Mouse (Mus musculus) stomach, embryonic 14.5 days (tissue): ENCODE results near the gene Ildr1. TPM values are rescaled to one million over a fixed set of nuclear protein-coding genes. Genes with fewer than 3 reads are reported as not detected.

Experiments
- ATAC-seq: fragments of 200-750 bp; cut with Nextera tagmentation; 2 replicates; pipeline ENCODE4 v1.8.0; 2017; ENCODE audit warnings: low read depth, moderate TSS enrichment; ENCODE audit not compliant: insufficient number of reproducible peaks, insufficient read depth, low FRiP score
- H3K27ac ChIP-seq: fragments of 300-500 bp; sonication (generic); 2 replicates; pipeline ENCODE4 v1.5.1; 2014; ENCODE audit warnings: mild to moderate bottlenecking, low read length, moderate library complexity, mixed read lengths
- H3K27me3 ChIP-seq: fragments of 300-500 bp; sonication (generic); 2 replicates; pipeline ENCODE4 v1.6.1; 2014; ENCODE audit warnings: low read length, control low read depth, mixed read lengths; ENCODE audit not compliant: control insufficient read depth, insufficient read depth
- H3K36me3 ChIP-seq: fragments of 300-500 bp; sonication (generic); 2 replicates; pipeline ENCODE4 v1.6.1; 2014; ENCODE audit warnings: mild to moderate bottlenecking, control low read depth, low read length, moderate library complexity, mixed read lengths; ENCODE audit not compliant: control insufficient read depth, insufficient read depth
- H3K4me1 ChIP-seq: fragments of 300-500 bp; sonication (generic); 2 replicates; pipeline ENCODE4 v1.6.1; 2014; ENCODE audit warnings: low read length, control low read depth, mixed read lengths; ENCODE audit not compliant: control insufficient read depth, insufficient read depth
- H3K4me2 ChIP-seq: fragments of 300-500 bp; sonication (generic); replicated peaks from 2 replicates; pipeline ENCODE4 v1.6.1; 2014; ENCODE audit warnings: low read depth, low read length, control low read depth
- H3K4me3 ChIP-seq: fragments of 300-500 bp; sonication (generic); 2 replicates; pipeline ENCODE4 v1.5.1; 2014; ENCODE audit warnings: low read depth, low read length, control low read depth
- H3K9ac ChIP-seq: fragments of 300-500 bp; sonication (generic); replicated peaks from 2 replicates; pipeline ENCODE4 v1.6.1; 2014; ENCODE audit warnings: low read depth, mild to moderate bottlenecking, control low read depth, low read length, moderate library complexity, mixed read lengths
- H3K9me3 ChIP-seq: fragments of 300-500 bp; sonication (generic); 2 replicates; pipeline ENCODE4 v1.6.1; 2016; ENCODE audit warnings: low read depth, low read length, control low read depth; ENCODE audit not compliant: control insufficient read depth
- WGBS: fragments of 180-500 bp; shearing (Covaris S2); extraction: QIAGEN DNeasy Blood & Tissue Kit; methylation state at CpG from one replicate; pipeline ENCODE4 v1.1.7; 2014; 5-methylcytosine and 5-hydroxymethylcytosine counted together
- polyA plus RNA-seq: library from polyadenylated mRNA; unstranded; fragments of >200 nt; fragmentation: Nextera tagmentation; extraction: Ambion mirVana; gene quantifications from 2 replicates; pipeline ENCODE4 v1.2.1, GENCODE M21; 2014

The Ildr1 gene
- polyA plus RNA-seq, 1 experiment from 2014 or later, result 5.8 TPM

- no peak within 1 kb of the TSS for H3K27ac ChIP-seq
- WGBS, result 75% methylated on average over 13 of the region's 13 CpGs
- no peaks in the 10 kb centered on the region for H3K27me3 ChIP-seq
- H3K4me2 ChIP-seq, result no peak within 1 kb of the TSS
- H3K4me1 ChIP-seq, result no peaks in the 10 kb centered on the region
- ATAC-seq, result no peak
- no peak within 1 kb of the TSS for H3K9ac ChIP-seq
- H3K4me3 ChIP-seq, result no peak within 1 kb of the TSS
- H3K9me3 ChIP-seq, result no peaks in the 10 kb centered on the region
- H3K36me3 ChIP-seq, result no peaks in the 10 kb centered on the region
Measured at GRCm38 (mm10) chr16:36665782-36666181, 28.0 kb upstream of the Ildr1 start, which contains the start of gene Cd86. Gene Cd86, minus strand, starts transcription at chr16:36666081.

DNA sequence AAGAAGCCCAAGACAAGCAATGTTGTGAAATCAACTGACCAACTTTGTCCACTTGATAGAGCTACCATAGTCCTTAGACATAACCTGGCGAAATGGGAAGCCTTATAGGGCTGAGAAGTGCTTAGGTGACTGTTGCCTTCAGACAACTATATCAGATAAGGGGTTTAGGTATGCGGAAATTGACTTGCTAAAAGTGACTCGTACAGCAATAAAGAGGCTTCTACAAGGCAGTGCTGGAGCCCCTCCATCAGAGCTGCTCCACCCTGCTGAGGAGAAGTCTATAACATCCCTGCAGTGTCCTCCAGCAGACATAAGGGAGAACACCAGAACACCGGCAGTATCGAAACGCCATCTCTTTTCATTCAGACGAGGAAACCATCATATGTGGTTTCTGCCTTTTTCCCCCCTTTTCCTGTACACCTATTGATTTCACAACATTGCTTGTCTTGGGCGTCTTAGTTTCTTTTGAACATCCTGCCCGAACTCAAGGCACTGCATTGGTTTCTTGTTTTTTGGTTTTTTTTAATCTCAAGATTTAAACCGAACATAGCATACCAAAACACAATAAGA, 27.2 kb upstream of the Ildr1 start:
- ATAC-seq, result no peak
- Histone ChIP-seq H3K36me3 (no peaks in the 10 kb centered on the region), H3K27me3 (no peaks in the 10 kb centered on the region), H3K9me3 (no peaks in the 10 kb centered on the region), H3K9ac (no peak overlapping the region), H3K4me1 (no peaks in the 10 kb centered on the region), H3K4me3 (no peak overlapping the region), H3K4me2 (no peak overlapping the region), H3K27ac (no peak overlapping the region)
- 85% methylated on average over 10 of the region's 10 CpGs for WGBS

DNA sequence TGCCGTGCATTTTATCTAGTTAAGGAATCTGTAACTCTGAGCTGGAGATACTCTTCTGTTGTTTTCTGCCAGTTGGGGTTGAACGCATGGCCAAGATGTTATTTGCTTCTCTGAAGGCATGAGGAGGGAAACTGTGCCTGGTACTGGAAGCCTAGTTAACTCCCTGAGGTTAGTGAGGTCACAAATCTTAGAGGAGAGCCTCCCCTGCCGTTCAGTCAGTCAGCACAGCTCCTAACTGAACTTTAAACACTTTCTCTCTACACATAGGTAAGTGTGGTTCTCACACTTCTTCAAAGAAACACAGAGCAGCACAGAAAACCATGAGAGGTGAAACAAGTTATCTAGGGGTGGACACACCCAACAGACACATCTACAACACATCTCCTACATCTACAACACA, 23.2 kb upstream of the Ildr1 start:
- Histone ChIP-seq H3K9ac (no peak overlapping the region), H3K4me2 (no peak overlapping the region), H3K9me3 (no peaks in the 10 kb centered on the region), H3K27me3 (no peaks in the 10 kb centered on the region), H3K36me3 (no peaks in the 10 kb centered on the region), H3K4me3 (no peak overlapping the region), H3K27ac (no peak overlapping the region), H3K4me1 (no peaks in the 10 kb centered on the region)
- 79% methylated on average over 3 of the region's 3 CpGs for WGBS
- ATAC-seq, result no peak

GRCm38 (mm10) chr16:36673196-36673595, 20.6 kb upstream of the Ildr1 start:
- Histone ChIP-seq H3K4me2 (no peak overlapping the region), H3K4me1 (no peaks in the 10 kb centered on the region), H3K36me3 (no peaks in the 10 kb centered on the region), H3K4me3 (no peak overlapping the region), H3K9ac (no peak overlapping the region), H3K27me3 (no peaks in the 10 kb centered on the region), H3K9me3 (no peaks in the 10 kb centered on the region), H3K27ac (no peak overlapping the region)
- WGBS, result 78% methylated on average over 4 of the region's 4 CpGs
- ATAC-seq, result no peak

GRCm38 (mm10) chr16:36674457-36675204, 19.1 kb upstream of the Ildr1 start:
- no peak overlapping the region for H3K4me3 ChIP-seq
- WGBS, result 72% methylated on average over 7 of the region's 7 CpGs
- H3K27me3 ChIP-seq, result no peaks in the 10 kb centered on the region
- no peak overlapping the region for H3K27ac ChIP-seq
- no peaks in the 10 kb centered on the region for H3K9me3 ChIP-seq
- no peak overlapping the region for H3K4me2 ChIP-seq
- no peaks in the 10 kb centered on the region for H3K36me3 ChIP-seq
- no peak for ATAC-seq
- no peak overlapping the region for H3K9ac ChIP-seq
- H3K4me1 ChIP-seq, result no peaks in the 10 kb centered on the region

- H3K36me3 ChIP-seq, result no peaks in the 10 kb centered on the region
- 49% methylated on average over 2 of the region's 2 CpGs for WGBS
- H3K4me3 ChIP-seq, result no peak overlapping the region
- H3K9ac ChIP-seq, result no peak overlapping the region
- no peak overlapping the region for H3K27ac ChIP-seq
- no peak for ATAC-seq
- H3K9me3 ChIP-seq, result no peaks in the 10 kb centered on the region
- no peak overlapping the region for H3K4me2 ChIP-seq
- no peaks in the 10 kb centered on the region for H3K27me3 ChIP-seq
- no peaks in the 10 kb centered on the region for H3K4me1 ChIP-seq
Measured at GRCm38 (mm10) chr16:36675304-36675703, 18.5 kb upstream of the Ildr1 start.

DNA sequence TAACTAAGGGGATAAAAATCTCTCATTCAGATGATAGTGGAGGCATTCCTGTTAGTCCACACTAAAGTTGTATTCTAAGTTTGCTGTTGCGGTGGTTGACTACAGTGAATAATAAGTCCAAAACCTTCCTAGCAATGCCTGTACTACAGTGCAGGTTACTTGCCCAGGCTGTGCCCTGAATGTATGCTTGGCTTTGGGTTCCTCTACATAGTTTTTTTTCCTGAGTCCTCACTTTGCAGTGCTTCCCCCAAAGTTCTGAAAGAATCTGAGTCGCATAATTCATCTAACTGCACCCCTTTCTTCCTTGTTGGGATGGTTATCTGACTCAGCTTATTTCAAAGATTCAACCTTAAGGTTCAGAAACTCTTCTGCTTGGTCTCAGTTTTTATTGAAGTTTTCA, 17.9 kb upstream of the Ildr1 start:
- Histone ChIP-seq H3K36me3 (no peaks in the 10 kb centered on the region), H3K9me3 (no peaks in the 10 kb centered on the region), H3K27me3 (no peaks in the 10 kb centered on the region), H3K27ac (no peak overlapping the region), H3K4me1 (no peaks in the 10 kb centered on the region), H3K9ac (no peak overlapping the region), H3K4me2 (no peak overlapping the region), H3K4me3 (no peak overlapping the region)
- WGBS, result 93% methylated on average over 2 of the region's 2 CpGs
- no peak for ATAC-seq

DNA sequence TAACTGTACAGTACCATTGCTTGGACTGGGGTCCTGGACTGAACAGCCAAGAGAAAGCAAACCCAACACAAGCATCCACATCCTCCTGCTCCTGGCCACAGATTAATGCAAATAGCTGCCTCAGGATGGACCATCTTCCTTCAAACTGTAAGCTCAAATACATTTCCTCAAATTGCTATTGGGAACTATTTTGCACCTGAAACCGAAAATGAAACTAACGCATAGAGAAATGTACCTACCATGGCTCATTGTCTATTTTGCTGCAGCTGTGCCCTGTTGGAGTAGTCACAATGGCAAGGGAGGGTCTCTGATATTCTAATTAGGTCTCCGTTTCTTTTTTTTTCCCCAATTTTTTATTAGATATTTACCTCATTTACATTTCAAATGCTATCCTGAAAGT, 11.9 kb upstream of the Ildr1 start:
- no peaks in the 10 kb centered on the region for H3K4me1 ChIP-seq

More for the DNA sequence above, 11.9 kb upstream of the Ildr1 start:
- no peak for ATAC-seq
- no peak overlapping the region for H3K27ac ChIP-seq
- 88% methylated on average over 3 of the region's 3 CpGs for WGBS
- no peak overlapping the region for H3K4me3 ChIP-seq
- H3K9me3 ChIP-seq, result no peaks in the 10 kb centered on the region
- no peaks in the 10 kb centered on the region for H3K36me3 ChIP-seq
- no peaks in the 10 kb centered on the region for H3K27me3 ChIP-seq
- H3K9ac ChIP-seq, result no peak overlapping the region
- H3K4me2 ChIP-seq, result no peak overlapping the region
